Mouse (Mus musculus) 416B (cell line): ENCODE results near the gene Epas1.

Experiments used
- DNase-seq: peaks from one replicate; pipeline ENCODE4 v3.0.0; 2011; ENCODE audit warnings: low read depth

Gene Epas1

DNA sequence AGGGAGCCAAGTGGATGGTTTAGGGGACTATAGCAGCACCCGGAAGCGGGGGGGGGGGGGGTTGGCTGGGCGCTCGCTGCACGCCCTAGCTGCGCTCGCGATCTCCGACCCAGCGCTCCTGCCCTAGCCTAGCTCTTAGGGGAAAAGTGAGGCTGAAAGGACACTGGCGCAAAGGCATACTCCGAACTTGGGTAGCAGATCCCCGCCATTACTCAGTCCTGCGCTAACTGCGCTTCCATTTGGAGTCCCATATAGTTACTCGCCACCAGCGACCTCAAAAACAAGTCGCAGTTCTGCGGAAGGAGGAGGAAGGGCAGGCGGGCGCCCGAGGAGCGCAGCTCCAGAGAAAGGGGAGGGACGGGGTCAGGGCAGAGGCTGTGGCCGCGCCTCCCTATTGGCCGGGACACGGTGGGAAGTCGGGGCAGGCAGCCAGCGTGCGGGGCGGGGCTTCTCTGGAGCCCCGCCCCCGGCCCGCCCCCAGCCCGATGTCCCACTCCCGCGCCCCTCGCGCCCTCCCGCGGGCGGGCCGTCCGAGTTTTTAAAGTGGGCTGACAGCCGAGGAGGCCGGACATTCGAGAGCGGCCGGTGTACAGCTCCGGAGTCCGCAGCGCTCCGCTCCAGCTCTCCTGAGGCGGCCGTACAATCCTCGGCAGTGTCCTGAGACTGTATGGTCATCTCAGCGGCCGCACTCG is at the start of gene Epas1:
Gene Epas1, plus strand, starts transcription at position 571 of the 692 bp plus-strand sequence.
- DNase-seq: no peak

DNA sequence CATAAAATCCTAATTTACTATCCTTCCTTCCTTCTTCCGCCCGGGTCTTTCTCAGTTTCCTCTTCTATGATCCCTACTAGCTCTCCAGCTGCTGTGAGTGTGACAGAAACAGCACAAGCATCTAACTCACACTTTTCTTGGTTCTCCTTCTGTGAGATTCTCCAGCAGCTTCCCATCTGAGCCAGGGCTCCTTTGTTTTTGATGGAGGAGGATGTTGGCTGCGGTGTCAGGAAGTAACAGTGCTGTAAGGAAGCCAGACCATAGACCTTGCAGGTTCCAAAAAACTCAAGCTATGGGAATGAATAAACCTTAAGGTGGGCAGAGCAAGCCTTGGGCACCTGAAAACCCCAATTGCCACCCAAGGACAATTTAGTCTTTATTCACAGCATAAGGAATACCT is 48.3 kb upstream of the Epas1 start:
- DNase-seq: no peak

DNA sequence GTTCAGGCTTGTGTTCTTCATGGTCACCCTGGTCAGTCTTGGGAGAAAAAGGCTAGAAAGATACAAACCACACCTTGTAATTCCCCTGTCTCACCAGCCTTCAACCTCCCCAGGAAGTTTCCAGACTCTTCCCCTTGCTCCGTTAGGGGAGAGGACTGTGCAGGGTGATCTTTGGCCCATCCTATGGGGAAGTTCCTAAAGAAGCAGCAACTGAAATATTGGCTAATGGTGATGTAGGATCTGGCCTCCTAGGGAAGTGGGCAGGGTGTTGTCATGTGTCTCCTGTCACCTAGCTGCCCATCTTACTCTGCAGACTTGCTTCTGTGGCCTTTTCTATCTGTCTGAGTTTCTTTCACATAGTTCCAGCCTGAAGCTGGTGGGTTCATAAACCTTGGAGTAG is 47.0 kb upstream of the Epas1 start:
- no peak for DNase-seq

DNA sequence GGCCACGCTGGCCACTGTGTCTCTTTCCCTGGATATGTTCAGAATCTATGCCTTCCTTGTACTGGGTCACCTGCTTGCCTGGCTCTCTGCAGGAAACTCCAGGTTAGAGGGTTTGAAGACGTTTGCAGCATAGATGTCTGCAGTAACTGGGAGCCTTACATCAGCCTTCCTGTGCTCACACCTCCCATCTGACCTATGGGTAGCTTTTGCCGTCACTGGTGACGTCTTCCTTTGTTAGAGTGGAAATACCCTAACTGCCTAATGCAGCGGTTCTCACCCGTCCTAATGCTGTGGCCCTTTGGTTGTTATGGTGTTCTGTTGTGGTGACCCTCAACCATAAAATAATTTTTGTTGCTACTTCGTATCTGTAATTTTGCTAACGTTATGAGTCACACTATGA is 43.7 kb upstream of the Epas1 start:
- DNase-seq: no peak

DNA sequence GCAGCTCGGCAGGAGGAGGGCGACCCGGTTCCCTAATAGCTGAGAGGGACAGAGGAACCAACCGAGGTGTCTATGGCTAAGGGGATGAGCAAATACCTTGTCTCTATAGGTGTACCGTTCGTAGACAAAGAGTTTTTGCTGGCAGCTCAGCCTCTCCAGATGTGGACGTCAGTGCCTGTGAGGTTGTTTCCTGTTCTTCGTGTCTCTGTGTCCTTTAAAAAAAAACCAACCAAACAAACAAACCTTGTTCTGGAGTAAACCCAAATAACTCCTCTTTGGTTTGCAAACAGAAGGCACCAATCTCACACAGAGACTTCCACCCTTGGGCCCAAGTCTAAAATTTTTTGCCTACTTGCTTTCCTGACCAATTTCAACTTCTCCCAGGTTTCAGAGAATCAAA is 43.1 kb upstream of the Epas1 start:
- DNase-seq: no peak

DNA sequence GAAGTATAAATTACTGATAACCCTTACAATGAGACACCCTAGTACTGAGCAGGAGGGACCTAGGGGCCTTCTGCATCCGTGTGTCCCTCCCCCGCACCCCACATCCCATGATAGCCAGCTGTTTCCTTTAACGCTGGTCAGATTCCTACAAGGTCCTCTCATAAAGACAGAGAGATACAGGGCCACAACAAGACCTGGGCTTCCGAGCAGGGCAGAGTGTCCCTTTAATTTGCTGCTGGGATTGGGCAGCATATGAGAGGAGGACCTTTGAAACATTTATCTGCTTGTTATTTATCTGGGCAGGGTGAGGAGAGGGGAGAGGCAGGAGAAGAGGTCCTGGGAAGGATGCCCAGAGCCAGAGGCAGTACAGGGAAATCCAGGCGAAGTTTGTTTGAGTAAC is 41.6 kb upstream of the Epas1 start:
- DNase-seq: no peak

DNA sequence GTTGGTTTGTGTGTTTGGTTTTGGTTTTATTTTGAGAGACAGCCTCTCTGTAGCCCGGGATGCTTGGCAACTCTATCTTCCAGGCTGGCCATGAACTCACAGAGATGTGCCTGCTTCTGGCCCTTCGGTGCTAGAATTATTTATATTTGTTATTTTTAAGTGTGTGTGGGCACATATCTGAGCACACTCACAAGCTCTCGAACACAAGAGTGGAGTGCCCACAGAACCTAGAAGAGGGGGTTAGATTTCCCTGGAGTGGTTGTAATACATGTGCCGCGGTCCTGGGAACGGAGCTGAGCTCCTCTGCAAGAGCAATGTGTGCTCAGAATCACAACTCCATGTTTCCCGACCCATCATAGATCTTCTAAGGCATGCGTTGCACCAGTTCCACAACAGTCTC is 40.9 kb upstream of the Epas1 start:
- DNase-seq: no peak

DNA sequence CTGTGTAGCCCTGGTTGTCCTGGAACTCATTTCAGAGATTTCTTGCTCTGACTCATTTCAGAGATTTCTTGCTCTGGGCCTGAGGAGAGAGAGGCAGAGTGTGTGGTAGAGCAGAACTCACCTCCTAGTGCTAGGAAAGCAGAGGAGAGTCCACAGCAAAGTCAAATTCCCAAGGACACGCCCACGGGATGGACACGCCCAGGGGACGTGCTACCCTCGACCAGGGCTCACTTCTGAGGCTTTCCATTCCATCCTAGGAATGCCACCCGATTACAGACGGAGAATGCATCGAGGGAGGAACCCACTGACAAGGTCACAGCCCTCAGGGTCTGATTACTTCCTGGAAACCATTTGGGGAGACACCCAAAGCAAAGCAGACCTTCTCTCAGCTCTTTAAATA is 39.9 kb upstream of the Epas1 start:
- DNase-seq: no peak

DNA sequence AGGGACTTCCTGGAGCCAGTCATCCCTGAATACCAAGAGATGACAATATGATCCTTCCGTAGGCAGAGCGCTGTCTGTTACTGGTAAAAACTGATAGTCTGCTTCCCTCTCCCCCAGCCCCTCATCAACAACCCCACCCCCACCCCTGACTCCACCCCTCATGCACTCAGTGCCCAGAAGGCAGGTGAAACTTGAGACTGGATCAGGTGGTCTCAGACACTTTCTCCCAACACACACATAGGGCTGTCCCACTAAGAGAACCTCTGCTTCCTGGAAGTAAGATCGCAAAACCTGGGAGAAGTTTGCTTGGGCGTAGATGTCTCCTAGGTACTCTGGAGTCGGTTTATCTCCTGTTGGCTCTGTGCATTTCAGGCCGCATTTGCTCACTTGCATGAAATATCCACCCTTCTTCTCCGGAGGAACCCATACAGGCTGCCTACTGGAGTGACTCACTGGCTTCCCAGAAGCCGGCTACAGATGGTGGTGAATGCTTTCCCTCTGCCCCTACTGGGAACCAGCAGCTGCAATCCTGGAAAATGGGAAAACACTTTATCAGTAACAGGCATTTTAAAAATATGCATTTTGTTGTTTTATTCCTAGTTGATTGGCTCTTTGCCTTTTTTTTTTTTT is 28.6 kb upstream of the Epas1 start:
- no peak for DNase-seq

DNA sequence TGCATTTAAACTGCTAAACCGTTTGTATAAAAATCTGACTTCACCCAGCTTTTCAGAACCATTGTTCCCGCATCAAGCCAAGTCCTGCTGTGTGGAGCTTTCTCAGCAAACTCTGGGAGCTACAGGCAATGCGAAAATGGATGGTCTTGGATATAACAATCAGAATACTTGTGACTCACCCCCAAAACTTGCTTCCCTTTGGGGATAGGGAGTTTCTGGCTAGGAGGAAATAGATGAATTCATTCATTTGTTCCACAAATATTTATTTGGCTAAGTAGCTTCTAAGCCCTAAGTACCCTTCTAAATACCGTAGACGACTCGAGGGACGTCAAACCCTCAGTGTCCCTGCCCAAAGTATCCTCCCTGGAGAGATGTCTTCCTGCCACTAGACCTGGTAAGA is 27.0 kb upstream of the Epas1 start:
- no peak for DNase-seq

DNA sequence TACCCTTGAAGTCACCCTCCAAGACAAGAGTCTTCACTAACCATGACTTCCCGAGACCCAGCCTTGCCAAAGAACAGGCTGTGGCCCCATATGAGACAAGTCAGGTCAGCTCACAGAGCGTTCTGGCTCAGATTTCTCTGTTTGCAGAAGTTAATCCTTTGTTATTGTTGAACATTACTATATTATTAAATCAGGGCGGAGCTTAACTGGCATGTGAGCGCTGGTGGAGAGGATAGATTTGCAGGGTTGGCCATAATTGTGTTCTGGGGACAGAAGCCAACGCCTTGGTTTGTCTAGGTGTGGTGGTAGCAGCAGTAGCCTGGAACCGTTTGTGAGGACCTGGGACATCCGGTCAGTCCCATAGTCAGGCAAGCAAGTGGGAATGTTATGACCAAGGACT is 26.5 kb upstream of the Epas1 start:
- no peak for DNase-seq

DNA sequence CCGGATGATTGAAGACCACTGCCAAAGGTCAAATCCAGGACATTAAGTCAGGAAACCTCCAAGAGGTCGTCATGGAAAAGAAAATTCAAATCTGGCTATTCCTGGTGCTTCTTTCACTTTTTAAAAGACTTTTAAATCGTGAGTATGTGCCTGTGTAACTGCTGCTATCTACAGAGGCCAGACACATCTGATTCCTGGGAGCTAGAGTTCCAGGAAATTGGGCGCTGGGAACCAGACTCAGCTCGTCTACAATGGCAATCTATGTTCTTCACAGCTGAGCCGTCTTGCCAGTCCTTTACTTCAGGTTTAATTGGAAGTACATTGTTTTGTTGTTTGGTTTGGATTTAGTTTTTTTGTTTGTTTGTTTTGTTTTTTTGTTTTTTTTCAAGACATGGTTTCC is 22.2 kb upstream of the Epas1 start:
- DNase-seq: no peak

DNA sequence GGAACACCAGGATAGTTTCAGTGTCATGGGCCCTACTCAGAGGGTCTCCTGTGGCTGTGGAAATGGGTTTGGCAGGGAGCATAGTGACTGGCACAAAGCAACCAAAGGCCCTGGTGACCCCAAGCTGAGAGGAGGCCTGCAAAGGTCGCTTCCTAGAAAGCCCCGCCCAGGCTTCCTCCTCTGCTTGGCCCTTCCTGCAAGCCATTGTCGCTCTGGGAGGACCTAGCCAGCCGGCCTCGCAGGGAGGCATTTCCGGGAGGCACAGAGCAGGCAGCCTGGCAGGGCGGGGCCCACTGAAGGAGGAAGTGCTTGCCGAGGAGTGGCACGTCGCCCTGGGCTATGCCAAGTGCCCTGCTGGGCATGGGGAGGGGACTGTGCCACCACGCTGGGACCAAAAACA is 21.5 kb upstream of the Epas1 start:
- peak; percentile 83 for DNase-seq

DNA sequence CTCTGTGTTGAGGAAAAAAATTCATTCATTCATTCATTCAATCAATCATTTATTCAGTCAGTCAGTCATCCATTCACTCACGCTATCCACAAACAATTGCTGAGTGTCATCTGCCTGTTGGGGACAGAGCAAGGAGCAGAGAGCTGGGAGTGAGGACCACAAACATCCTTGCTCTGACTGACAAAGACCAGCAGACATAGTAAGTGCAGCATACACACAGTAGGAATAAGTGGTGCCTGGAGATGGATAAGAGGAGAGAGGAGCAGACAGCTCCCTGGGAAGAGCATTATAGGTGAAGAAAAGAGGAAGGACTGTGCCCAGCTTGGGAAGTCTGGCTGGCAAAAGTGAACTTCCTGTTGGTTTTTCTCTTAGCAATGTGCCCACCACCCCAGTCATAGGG is 21.0 kb upstream of the Epas1 start:
- DNase-seq: no peak

DNA sequence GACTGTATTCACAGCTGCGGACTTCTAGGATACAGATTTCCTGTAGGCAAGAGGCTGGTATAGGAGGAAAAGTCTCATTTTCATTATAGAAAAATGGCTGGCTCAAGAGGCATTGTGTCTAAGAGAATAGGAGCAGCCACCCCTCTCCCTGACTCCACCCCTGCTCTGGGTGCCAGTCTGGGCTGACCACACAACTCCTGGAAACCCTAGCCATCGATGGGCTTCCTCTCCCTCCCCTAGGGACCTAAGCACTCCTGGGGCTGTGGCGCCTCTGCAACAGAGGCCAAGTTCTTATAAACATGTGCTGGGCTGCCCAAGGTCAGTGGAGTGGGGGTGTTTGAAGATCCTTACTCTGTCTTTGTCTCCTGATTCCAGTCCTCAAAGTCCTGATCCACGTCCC is 19.9 kb upstream of the Epas1 start:
- no peak for DNase-seq

DNA sequence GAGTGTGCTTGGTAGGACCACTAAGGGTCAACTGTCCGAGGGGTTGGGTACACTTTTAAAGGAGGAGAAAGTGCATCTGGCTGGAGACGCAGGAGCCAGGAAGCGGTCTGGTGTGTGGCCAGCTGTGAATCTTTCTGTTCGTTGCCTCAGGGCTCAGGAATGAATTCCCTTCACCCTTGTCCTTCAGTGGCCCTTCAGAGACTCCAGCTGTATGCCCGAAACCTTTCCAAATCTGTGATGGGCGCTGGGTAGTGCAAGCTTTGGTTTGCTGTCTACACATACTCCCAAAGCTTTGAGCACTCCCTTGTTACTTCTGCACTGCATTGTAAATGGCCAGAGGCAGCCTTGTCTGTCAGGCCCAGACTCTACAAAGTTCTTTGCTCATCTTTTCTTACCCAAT is 15.0 kb upstream of the Epas1 start:
- DNase-seq: no peak

DNA sequence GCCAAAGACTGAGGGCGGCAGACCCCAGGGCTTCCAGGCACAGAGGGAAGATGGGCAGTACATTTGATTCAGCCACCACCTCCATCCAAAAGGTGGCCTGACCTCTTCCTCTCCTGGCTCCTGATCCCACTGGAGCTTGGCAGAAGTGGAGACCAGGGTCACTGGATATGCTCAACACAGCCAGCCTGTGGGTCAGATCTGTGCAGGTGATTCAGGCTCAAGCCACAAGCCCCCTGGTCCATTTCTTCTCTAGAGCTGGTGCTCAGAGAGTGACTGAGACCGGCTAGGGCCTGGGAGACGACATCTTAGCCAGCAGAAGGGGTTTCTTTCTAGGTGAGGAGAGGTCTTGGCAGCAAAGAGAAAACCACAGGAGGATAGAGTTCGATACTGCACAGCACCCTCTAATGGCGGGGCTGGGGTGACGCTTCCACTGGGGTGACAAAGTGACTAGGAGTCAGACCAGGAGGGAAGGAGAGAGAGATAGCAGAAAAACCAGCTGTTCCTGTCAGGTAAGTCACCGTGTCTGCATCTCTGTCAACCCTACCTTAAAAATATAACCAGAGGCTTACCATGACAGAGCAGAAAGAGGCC is 10.1 kb upstream of the Epas1 start:
- peak; percentile 1 for DNase-seq

DNA sequence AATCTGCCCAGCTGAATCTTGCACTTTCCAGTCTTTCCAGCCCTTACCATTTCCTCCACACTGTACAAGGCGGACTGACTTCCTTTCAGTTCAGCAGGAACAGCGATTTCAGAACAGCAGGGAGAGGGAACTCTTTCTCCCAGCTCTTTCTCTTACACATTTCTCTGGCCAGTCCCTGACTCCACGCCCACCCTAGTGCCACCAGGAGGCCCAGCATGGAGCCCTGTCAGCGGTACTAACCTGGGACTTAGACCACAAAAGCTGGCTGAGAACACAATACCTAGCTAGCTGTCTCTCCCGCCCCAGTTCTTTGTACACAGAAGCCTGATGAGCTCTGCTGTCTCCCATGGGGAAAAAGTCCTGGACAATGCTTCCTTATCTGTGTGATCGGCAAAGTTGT is 8.6 kb upstream of the Epas1 start:
- no peak for DNase-seq

DNA sequence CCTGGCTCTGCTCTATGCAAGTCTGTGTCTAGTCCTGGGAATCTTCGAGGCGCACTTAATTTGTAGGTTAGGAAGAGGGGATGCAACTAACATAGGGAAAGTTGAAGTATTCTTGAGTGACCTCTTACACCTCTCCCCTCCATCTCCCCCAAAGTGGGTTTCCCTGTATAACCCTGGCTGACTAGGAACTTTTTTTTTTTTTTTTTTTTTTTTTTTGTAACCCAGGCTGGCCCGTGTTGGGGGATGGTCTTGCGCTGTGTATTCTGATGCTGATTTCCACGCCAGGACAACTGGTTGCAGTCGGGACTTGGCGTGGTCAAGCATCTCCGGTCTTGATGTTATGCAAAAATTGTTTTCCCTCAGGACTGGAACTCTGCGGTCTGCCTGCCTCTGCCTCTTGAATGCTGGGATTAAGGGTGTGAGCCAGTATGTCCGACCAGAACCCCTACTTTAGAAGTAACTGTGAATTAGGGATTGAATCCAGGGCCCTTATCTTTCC is 2.1 kb upstream of the Epas1 start:
- no peak for DNase-seq

DNA sequence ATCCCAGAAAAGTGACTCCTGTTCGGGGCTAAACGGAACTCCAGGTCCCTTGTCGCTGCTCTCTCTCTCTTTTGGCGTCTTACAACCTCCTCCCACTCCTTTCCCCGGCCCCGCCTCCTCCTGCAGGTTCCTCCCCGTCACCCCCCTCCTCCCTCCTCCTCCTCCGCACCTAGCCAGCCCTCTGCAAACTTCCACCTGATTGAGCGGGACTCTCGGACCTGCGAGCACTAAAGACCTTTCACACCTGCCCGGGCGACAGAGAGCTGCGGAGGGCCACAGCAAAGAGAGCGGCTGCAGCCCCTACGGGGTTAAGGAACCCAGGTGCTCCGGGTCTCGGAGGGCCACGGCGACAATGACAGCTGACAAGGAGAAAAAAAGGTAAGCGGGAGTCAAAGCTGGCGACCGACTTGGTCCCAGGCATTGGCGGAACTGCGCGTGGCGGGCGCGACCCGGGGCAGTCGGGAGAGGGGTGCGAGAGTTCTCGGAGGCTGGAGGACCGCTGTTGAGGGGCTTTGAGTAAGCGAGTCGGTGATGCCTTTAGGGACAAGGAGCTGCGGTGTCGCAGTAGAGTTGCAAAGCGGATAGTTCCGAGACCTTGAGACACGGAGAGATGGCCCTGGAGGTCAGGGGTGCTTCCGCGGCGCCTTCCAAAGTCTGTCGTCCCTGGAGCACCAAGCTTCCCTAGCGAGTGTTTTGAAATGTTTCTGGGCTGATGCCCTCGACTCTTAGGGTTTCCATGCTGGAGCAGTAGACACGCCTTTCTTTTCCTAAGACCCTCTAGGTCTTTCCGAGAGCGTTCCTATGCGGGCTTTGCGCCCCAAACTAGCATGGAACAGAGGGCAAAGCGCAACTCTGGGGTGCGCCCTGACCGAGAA is 668 bp downstream of the Epas1 start:
- DNase-seq: no peak

DNA sequence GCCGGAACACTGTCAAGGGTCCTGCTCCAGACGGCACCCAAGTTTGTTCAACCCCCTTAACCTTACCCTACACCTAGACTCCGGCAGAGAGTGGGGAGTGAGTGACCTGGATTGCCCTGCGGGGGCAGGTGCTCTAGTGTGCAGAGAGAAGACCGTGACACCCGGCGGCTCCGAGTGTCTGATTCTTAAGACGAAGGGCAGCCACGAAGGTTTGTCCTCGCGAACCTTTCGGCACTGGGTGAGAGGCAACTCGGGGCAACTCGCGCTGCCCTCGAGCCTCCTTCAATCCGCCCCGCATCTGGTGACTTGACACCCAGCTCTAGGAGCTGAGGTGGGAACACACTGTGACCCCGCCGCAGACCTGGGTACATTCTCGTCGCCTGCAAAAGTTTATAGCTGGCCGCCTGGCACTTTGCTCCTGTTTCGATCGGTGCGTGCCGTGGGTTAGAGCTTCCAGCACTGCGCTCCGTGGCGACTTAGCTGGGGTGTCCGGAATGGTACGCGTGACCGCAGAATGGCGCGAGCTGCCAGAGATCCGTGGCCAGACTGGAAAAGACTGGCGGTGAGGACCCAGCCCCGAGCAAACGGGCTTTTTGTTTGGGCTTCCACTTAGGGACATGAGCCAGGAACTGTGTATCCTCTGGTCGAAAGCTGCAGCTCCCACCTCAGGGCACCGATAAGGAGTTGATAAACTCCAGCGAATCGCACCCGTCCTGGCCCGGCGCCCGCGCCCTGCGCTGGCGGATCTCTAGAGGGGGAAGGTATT is 1.5 kb downstream of the Epas1 start:
- DNase-seq: no peak
